Mouse (Mus musculus) kidney, embryonic 16.5 days (tissue): ENCODE measurements around the gene Hba-x. TPM values are rescaled to one million over a fixed set of nuclear protein-coding genes. Genes with fewer than 3 reads are reported as not detected.
A peak's percentile ranks its signal among the peaks of the same experiment; 100 is the strongest.

Experiments used
- ATAC-seq: fragments of 200-750 bp; cut with Nextera tagmentation; 2 replicates; pipeline ENCODE4 v1.8.0; 2017; ENCODE audit warnings: moderate TSS enrichment; ENCODE audit not compliant: low FRiP score, low TSS enrichment
- H3K27ac ChIP-seq: fragments of 300-500 bp; sonication (generic); 2 replicates; pipeline ENCODE4 v1.5.1; 2014; ENCODE audit warnings: low read length
- H3K27me3 ChIP-seq: fragments of 300-500 bp; sonication (generic); 2 replicates; pipeline ENCODE4 v1.6.1; 2014; ENCODE audit warnings: low read length, control low read depth, mixed read lengths; ENCODE audit not compliant: insufficient read depth
- H3K36me3 ChIP-seq: fragments of 300-500 bp; sonication (generic); 2 replicates; pipeline ENCODE4 v1.6.1; 2014; ENCODE audit warnings: low read length, control low read depth, mixed read lengths; ENCODE audit not compliant: insufficient read depth
- H3K4me1 ChIP-seq: fragments of 300-500 bp; sonication (generic); 2 replicates; pipeline ENCODE4 v1.6.1; 2014; ENCODE audit warnings: low read length, control low read depth, mixed read lengths; ENCODE audit not compliant: insufficient read depth
- H3K4me2 ChIP-seq: fragments of 300-500 bp; sonication (generic); replicated peaks from 2 replicates; pipeline ENCODE4 v1.6.1; 2014; ENCODE audit warnings: low read depth, low read length
- H3K4me3 ChIP-seq: fragments of 300-500 bp; sonication (generic); 2 replicates; pipeline ENCODE4 v1.5.1; 2014; ENCODE audit warnings: mild to moderate bottlenecking, low read length
- H3K9ac ChIP-seq: fragments of 300-500 bp; sonication (generic); replicated peaks from 2 replicates; pipeline ENCODE4 v1.6.1; 2014; ENCODE audit warnings: low read length
- H3K9me3 ChIP-seq: fragments of 300-500 bp; sonication (generic); 2 replicates; pipeline ENCODE4 v1.6.1; 2016; ENCODE audit warnings: low read length, control low read depth
- WGBS: fragments of 180-500 bp; shearing (Covaris S2); extraction: QIAGEN DNeasy Blood & Tissue Kit; methylation state at CpG from one replicate; pipeline ENCODE4 v1.1.7; 2014; 5-methylcytosine and 5-hydroxymethylcytosine counted together
- polyA plus RNA-seq: library from polyadenylated mRNA; unstranded; fragments of >200 nt; fragmentation: Nextera tagmentation; extraction: Ambion mirVana; gene quantifications from 2 replicates; pipeline ENCODE4 v1.2.1, GENCODE M21; 2015

The Hba-x gene
- polyA plus RNA-seq: 20.0 and 23.7 TPM in 2 replicates

DNA sequence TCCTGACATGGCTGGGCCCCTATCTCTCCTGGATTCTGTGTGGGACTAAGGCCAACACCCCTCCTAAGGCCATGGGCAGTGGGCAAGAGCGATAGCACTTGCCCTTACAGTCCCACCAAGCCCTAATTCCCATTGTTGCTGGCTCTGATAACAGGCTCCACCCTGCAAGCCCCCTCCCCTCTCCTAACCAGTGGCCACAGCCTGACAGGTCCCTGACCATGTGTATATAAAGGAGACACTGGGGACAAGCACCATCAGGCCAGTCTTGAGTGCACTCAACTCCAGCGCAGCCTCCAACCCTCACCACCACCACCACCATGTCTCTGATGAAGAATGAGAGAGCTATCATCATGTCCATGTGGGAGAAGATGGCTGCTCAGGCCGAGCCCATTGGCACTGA lies at the start of gene Hba-x:
TSS of gene Hba-x (plus strand) at position 54 of the 400 bp plus-strand sequence.
- no peak within 1 kb of the TSS for H3K9ac ChIP-seq
- WGBS: 77% methylated on average over 3 of the region's 3 CpGs
- no peaks in the 10 kb centered on the region for H3K4me1 ChIP-seq

DNA sequence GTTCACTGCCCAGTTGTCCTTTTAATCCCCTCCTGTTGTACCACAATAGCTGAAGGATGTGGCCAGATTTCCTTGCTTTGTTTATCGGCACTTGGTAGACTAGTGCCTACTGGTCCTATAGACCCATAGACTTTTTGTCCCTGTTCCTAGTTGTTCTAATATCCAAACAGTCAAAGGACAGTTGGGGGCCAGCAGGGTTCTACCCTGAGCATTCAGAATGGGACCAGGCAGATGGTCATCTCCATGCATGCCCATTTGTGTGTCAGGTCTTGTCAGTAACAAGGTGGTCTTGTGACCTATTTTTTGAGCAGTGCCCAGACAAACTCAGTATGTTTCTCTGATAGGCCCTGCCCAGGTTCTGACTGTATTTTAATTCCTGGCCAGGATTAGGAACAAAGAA lies 49.2 kb upstream of the Hba-x start:
- Histone ChIP-seq H3K9ac (peak overlapping the region; percentile 90), H3K36me3 (peaks cover 21% of the 10 kb centered on the region; the same call in 1 of the 2 replicates), H3K4me2 (peak overlapping the region; percentile 72), H3K4me1 (peaks cover 46% of the 10 kb centered on the region), H3K27ac (peak overlapping the region; percentile 89), H3K9me3 (no peaks in the 10 kb centered on the region), H3K4me3 (peak overlapping the region; percentile 71), H3K27me3 (no peaks in the 10 kb centered on the region)
- ATAC-seq: no peak
- WGBS: 50% methylated on average over 1 of the region's 1 CpGs

More for the DNA sequence above, at the start of gene Hba-x:
- Histone ChIP-seq H3K4me2 (no peak within 1 kb of the TSS), H3K36me3 (no peaks in the 10 kb centered on the region), H3K27ac (no peak within 1 kb of the TSS), H3K4me3 (no peak within 1 kb of the TSS), H3K27me3 (peaks cover 4% of the 10 kb centered on the region; the same call in 1 of the 2 replicates), H3K9me3 (no peaks in the 10 kb centered on the region)
- ATAC-seq: no peak

GRCm38 (mm10) chr11:32227555-32227954 lies 48.6 kb upstream of the Hba-x start:
- 83% methylated on average over 9 of the region's 9 CpGs for WGBS
- Histone ChIP-seq H3K4me3 (no peak overlapping the region), H3K27me3 (no peaks in the 10 kb centered on the region), H3K4me2 (0 out of 2 replicates have a peak overlapping the region, but pooled peaks have one; percentile 72), H3K27ac (no peak overlapping the region), H3K9ac (no peak overlapping the region; the same call in none of the 2 replicates), H3K36me3 (peaks cover 25% of the 10 kb centered on the region), H3K9me3 (no peaks in the 10 kb centered on the region), H3K4me1 (peaks cover 42% of the 10 kb centered on the region)
- no peak for ATAC-seq

DNA sequence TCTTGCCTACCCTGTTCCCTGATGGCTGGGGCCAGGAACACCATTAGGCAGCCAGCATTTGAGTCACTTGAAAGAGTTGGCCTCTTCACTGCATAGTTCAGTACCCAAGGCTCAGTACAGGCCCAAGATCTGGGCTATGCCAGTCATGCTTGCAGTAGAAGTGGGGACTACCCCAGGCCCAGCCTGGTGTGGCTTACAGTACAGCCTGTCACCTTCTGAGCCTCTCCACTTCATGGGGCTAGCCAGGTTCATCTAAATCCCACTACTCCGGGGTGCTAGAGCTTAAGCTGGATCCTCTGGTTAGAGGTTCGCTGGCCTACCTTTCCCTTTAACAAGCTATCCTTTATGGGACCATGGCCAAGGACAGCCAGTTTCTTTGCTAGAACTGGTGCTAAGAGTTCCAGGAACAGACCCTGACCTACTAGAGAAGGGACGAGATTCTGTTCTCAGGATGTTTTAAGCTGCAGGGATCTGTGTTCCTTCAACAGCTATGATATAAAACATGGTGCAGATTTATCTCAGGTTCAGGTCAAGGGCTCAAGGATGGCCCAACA lies 47.8 kb upstream of the Hba-x start:
- ATAC-seq: no peak
- Histone ChIP-seq H3K4me2 (no peak overlapping the region), H3K27me3 (no peaks in the 10 kb centered on the region), H3K4me3 (no peak overlapping the region), H3K9ac (no peak overlapping the region), H3K27ac (no peak overlapping the region), H3K4me1 (peaks cover 37% of the 10 kb centered on the region), H3K36me3 (peaks cover 33% of the 10 kb centered on the region), H3K9me3 (no peaks in the 10 kb centered on the region)
- whole genome bisulfite sequencing: 91% methylated on average over 3 of the region's 3 CpGs

GRCm38 (mm10) chr11:32230220-32230619 lies 46.0 kb upstream of the Hba-x start:
- Histone ChIP-seq H3K27ac (no peak overlapping the region), H3K9ac (no peak overlapping the region), H3K36me3 (peaks cover 50% of the 10 kb centered on the region), H3K27me3 (no peaks in the 10 kb centered on the region), H3K4me3 (no peak overlapping the region), H3K4me1 (peaks cover 26% of the 10 kb centered on the region), H3K9me3 (no peaks in the 10 kb centered on the region), H3K4me2 (no peak overlapping the region)
- 91% methylated on average over 4 of the region's 4 CpGs for WGBS
- no peak for ATAC-seq

- Histone ChIP-seq H3K4me3 (no peak overlapping the region), H3K4me1 (peaks cover 23% of the 10 kb centered on the region), H3K4me2 (no peak overlapping the region), H3K36me3 (peaks cover 50% of the 10 kb centered on the region), H3K27ac (no peak overlapping the region), H3K9me3 (no peaks in the 10 kb centered on the region), H3K9ac (no peak overlapping the region), H3K27me3 (no peaks in the 10 kb centered on the region)
- WGBS: 93% methylated on average over 2 of the region's 2 CpGs
- no peak for ATAC-seq
These were observed 45.1 kb upstream of the Hba-x start for GRCm38 (mm10) chr11:32231125-32231524.

DNA sequence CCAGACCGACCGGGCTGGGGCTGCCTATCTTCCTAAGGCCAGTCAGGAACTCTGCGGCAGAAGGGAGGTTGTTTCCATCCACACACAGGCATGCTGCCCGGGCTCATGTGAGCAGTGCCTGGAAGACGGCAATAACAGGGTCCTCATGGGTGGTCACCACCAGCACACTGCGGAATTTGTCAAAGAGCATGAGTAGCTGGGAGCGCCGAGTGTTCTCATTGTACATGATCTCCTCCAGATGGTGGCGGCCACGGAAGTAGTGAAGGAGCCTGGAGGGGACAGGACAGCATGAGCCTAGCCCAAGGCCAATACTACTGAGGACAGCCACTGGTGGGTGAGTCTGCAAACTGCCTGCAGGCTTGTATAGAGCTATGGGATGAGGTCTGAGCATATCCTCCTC lies 43.4 kb upstream of the Hba-x start:
- H3K36me3 ChIP-seq: peaks cover 50% of the 10 kb centered on the region
- no peak overlapping the region for H3K27ac ChIP-seq
- peaks cover 16% of the 10 kb centered on the region for H3K4me1 ChIP-seq
- 71% methylated on average over 10 of the region's 10 CpGs for WGBS
- no peak overlapping the region for H3K4me3 ChIP-seq
- no peak overlapping the region for H3K9ac ChIP-seq
- peak; percentile 52 for ATAC-seq
- no peak overlapping the region for H3K4me2 ChIP-seq
- no peaks in the 10 kb centered on the region for H3K27me3 ChIP-seq
- no peaks in the 10 kb centered on the region for H3K9me3 ChIP-seq

- H3K9ac ChIP-seq: no peak overlapping the region
- no peaks in the 10 kb centered on the region for H3K9me3 ChIP-seq
- H3K36me3 ChIP-seq: peaks cover 44% of the 10 kb centered on the region
- ATAC-seq: no peak
- H3K27ac ChIP-seq: no peak overlapping the region
- no peak overlapping the region for H3K4me2 ChIP-seq
- H3K4me3 ChIP-seq: no peak overlapping the region
- WGBS: 97% methylated on average over 3 of the region's 3 CpGs
- peaks cover 13% of the 10 kb centered on the region for H3K4me1 ChIP-seq
- no peaks in the 10 kb centered on the region for H3K27me3 ChIP-seq
These were observed 42.3 kb upstream of the Hba-x start for GRCm38 (mm10) chr11:32233895-32234294.

GRCm38 (mm10) chr11:32234816-32235485 lies 41.2 kb upstream of the Hba-x start:
- 81% methylated on average over 6 of the region's 6 CpGs for WGBS
- no peaks in the 10 kb centered on the region for H3K27me3 ChIP-seq
- H3K9ac ChIP-seq: no peak overlapping the region
- H3K4me2 ChIP-seq: no peak overlapping the region
- H3K4me3 ChIP-seq: no peak overlapping the region
- no peak for ATAC-seq
- H3K36me3 ChIP-seq: peaks cover 44% of the 10 kb centered on the region
- no peaks in the 10 kb centered on the region for H3K9me3 ChIP-seq
- peak overlapping the region; percentile 59; the same call in 1 of the 2 replicates for H3K27ac ChIP-seq
- peaks cover 13% of the 10 kb centered on the region for H3K4me1 ChIP-seq

DNA sequence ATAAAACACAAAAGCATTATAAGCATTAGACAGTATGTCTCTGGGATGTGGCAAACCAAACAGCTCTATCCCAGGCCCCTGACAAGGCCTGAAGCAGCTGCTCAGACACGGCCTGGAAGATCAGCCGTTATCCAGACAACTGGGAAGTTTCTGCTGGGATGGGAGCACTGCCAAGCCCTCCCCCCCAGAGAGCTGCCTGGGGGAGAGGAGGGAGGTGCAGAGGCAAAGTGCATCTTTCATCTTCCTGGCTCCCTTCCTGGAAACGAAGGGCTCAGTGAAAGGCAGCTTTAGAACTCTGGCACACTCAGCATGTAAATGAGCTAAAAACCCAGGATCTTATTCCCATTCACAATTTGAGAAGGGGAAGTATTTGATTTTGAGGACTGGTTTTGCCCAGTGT lies 40.6 kb upstream of the Hba-x start:
- Histone ChIP-seq H3K36me3 (peaks cover 45% of the 10 kb centered on the region), H3K4me1 (peaks cover 13% of the 10 kb centered on the region), H3K4me3 (no peak overlapping the region), H3K9ac (no peak overlapping the region), H3K9me3 (no peaks in the 10 kb centered on the region), H3K4me2 (no peak overlapping the region), H3K27me3 (no peaks in the 10 kb centered on the region), H3K27ac (peak overlapping the region; percentile 59)
- no peak for ATAC-seq
- WGBS: 59% methylated on average over 3 of the region's 3 CpGs
